Mouse (Mus musculus) olfactory bulb, adult 2 months (tissue): Measurements from ENCODE around the gene Rdh9.

Source experiments
- CTCF ChIP-seq: fragments of 200-500 bp; IDR thresholded peaks from 2 replicates; pipeline ENCODE4 v1.5.1; 2012; ENCODE audit warnings: low read depth, mild to moderate bottlenecking, low read length, moderate library complexity; ENCODE audit not compliant: insufficient read depth
- POLR2A ChIP-seq: fragments of 200-500 bp; IDR thresholded peaks from 2 replicates; pipeline ENCODE4 v1.6.1; 2012; ENCODE audit warnings: mild to moderate bottlenecking, low read depth, low read length, moderate library complexity; ENCODE audit not compliant: insufficient read depth

DNA sequence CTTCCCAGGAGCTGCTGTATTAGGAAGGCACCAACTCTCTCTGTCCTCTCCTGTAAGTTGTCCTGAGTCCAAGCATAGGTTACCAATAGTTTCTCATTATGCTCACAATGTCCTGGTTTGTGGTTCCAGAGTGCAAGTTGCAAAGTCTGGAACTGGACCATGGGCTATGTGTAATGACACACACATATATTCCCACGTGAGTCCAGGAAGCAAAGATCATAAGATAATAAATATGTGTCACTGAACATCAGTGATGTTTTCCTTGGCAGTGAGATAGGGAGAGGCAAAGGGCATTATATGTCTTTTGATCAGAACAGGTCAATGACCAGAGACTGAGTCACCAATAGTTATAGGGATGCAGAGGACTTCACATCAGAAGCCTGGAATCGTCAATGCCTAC is at the start of gene Rdh9:
- TF ChIP-seq CTCF (no peak), POLR2A (no peak)
